Mouse (Mus musculus) heart, postnatal 0 days (tissue): ENCODE measurements around the gene Lmntd1. TPM values are rescaled to one million over a fixed set of nuclear protein-coding genes. Genes with fewer than 3 reads are reported as not detected.

Source experiments
- ATAC-seq: fragments of 200-750 bp; cut with Nextera tagmentation; 2 replicates; pipeline ENCODE4 v1.8.0; 2017; ENCODE audit warnings: low read depth, moderate number of reproducible peaks, moderate library complexity; ENCODE audit not compliant: insufficient read depth
- DNase-seq: peaks from one replicate; pipeline ENCODE4 v3.0.0-alpha.2; 2016; ENCODE audit warnings: low spot score
- H3K27ac ChIP-seq: fragments of 300-500 bp; sonication (generic); 2 replicates; pipeline ENCODE4 v1.5.1; 2014; ENCODE audit warnings: low read depth, mild to moderate bottlenecking
- H3K27me3 ChIP-seq: fragments of 300-500 bp; sonication (generic); 2 replicates; pipeline ENCODE4 v1.6.1; 2014; ENCODE audit warnings: low read length, mixed read lengths; ENCODE audit not compliant: control insufficient read depth, insufficient read depth
- H3K36me3 ChIP-seq: fragments of 300-500 bp; sonication (generic); replicated peaks from 2 replicates; pipeline ENCODE4 v1.6.1; 2014; ENCODE audit warnings: low read length, mixed read lengths; ENCODE audit not compliant: control insufficient read depth, insufficient read depth
- H3K4me1 ChIP-seq: fragments of 300-500 bp; sonication (generic); 2 replicates; pipeline ENCODE4 v1.6.1; 2014; ENCODE audit warnings: antibody characterized with exemption; ENCODE audit not compliant: control insufficient read depth, insufficient read depth
- H3K4me2 ChIP-seq: fragments of 300-500 bp; sonication (generic); 2 replicates; pipeline ENCODE4 v1.6.1; 2014; ENCODE audit warnings: low read depth, mild to moderate bottlenecking, low read length, moderate library complexity
- H3K4me3 ChIP-seq: fragments of 300-500 bp; sonication (generic); 2 replicates; pipeline ENCODE4 v1.5.1; 2014; ENCODE audit warnings: low read depth, low read length
- H3K9ac ChIP-seq: fragments of 300-500 bp; sonication (generic); replicated peaks from 2 replicates; pipeline ENCODE4 v1.6.1; 2014; ENCODE audit warnings: low read depth, low read length, mixed read lengths
- H3K9me3 ChIP-seq: fragments of 300-500 bp; sonication (generic); replicated peaks from 2 replicates; pipeline ENCODE4 v1.6.1; 2016; ENCODE audit warnings: low read length; ENCODE audit not compliant: control insufficient read depth
- CTCF ChIP-seq: IDR thresholded peaks from 2 replicates; pipeline ENCODE4 v1.5.1; 2016; ENCODE audit warnings: antibody characterized with exemption, control low read depth, low read depth
- EP300 ChIP-seq: IDR thresholded peaks from 2 replicates; pipeline ENCODE4 v1.6.1; 2016; ENCODE audit warnings: antibody characterized with exemption, low read depth
- WGBS: fragments of 180-500 bp; shearing (Covaris S2); extraction: QIAGEN DNeasy Blood & Tissue Kit; methylation state at CpG from one replicate; pipeline ENCODE4 v1.1.7; 2014; 5-methylcytosine and 5-hydroxymethylcytosine counted together
- polyA plus RNA-seq: library from polyadenylated mRNA; unstranded; fragments of >200 nt; fragmentation: Nextera tagmentation; extraction: Ambion mirVana; gene quantifications from 2 replicates; pipeline ENCODE4 v1.2.1, GENCODE M21; 2015
- total RNA-seq: library from RNA; depleted of rRNA; stranded (reverse); fragments of >200 nt; gene quantifications from 2 replicates; pipeline ENCODE4 v1.2.3, GENCODE M21; 2014; ENCODE audit warnings: low replicate concordance

The Lmntd1 gene
- total and polyA plus RNA-seq, 2 experiments from 2014 or later: 4.5 to 9.8 TPM

- Histone ChIP-seq H3K9ac (no peak overlapping the region), H3K27ac (no peak overlapping the region), H3K36me3 (no peaks in the 10 kb centered on the region), H3K4me1 (peaks cover 14% of the 10 kb centered on the region), H3K27me3 (no peaks in the 10 kb centered on the region), H3K9me3 (no peaks in the 10 kb centered on the region), H3K4me2 (no peak overlapping the region), H3K4me3 (no peak overlapping the region)
- no peak for DNase-seq
- WGBS: 37% methylated on average over 2 of the region's 2 CpGs
- no peak for ATAC-seq
- TF ChIP-seq EP300: no peak
Observed at GRCm38 (mm10) chr6:145448361-145448760, 165.8 kb downstream of the Lmntd1 start.

DNA sequence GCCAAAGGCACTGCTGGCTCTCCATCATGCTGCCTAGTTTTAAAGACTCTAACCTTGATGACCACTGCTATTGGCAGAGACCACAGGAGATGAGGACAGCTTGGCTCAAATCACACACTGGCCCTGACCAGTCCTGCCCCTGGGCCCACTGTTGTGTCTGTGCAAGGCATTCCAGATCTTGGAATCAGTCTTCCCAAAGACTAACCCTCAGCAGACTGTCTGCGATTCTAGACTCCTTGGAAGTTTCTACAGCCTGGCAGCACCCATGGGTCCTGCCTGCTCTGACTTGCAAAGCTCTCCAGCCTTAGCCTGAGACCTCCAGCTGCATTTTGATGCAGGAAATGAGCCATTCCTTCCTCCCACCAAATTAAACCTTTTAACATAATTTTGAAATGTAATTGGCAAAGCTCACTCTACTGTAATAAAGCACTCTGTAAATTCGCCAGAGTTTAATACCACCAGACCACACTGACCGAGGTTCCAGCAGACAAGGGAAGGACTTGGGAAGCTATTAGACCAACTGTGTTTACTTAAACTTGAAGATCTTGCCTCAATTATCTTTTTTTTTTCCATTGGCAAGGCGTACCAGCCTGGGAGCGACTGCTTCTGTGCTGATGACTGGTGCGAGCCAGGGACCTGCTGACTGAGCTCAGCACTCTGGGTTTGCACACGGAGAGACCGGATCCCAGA lies 168.2 kb downstream of the Lmntd1 start:
- H3K4me1 ChIP-seq: peaks cover 13% of the 10 kb centered on the region
- ATAC-seq (no peak), DNase-seq (no peak)
- no peak overlapping the region for H3K4me2 ChIP-seq
- TF ChIP-seq EP300 (0 out of 2 replicates have a peak, but pooled peaks have one; percentile 32), CTCF (no peak)
- H3K36me3 ChIP-seq: no peaks in the 10 kb centered on the region
- peak overlapping the region; percentile 61; the same call in 1 of the 2 replicates for H3K27ac ChIP-seq
- H3K4me3 ChIP-seq: no peak overlapping the region
- H3K9me3 ChIP-seq: no peaks in the 10 kb centered on the region
- WGBS: 72% methylated on average over 8 of the region's 8 CpGs
- no peaks in the 10 kb centered on the region for H3K27me3 ChIP-seq
- H3K9ac ChIP-seq: no peak overlapping the region

- no peak overlapping the region for H3K4me2 ChIP-seq
- 65% methylated on average over 4 of the region's 4 CpGs for WGBS
- no peak overlapping the region for H3K4me3 ChIP-seq
- TF ChIP-seq EP300 (no peak), CTCF (no peak)
- no peaks in the 10 kb centered on the region for H3K27me3 ChIP-seq
- peaks cover 7% of the 10 kb centered on the region for H3K4me1 ChIP-seq
- DNase-seq (no peak), ATAC-seq (no peak)
- H3K9ac ChIP-seq: no peak overlapping the region
- H3K27ac ChIP-seq: peak overlapping the region; percentile 61; the same call in 1 of the 2 replicates
- no peaks in the 10 kb centered on the region for H3K36me3 ChIP-seq
- no peaks in the 10 kb centered on the region for H3K9me3 ChIP-seq
Observed at GRCm38 (mm10) chr6:145445380-145445779, 168.7 kb downstream of the Lmntd1 start.

- Histone ChIP-seq H3K4me2 (no peak overlapping the region), H3K4me3 (no peak overlapping the region), H3K4me1 (0 out of 2 replicates have a peak, but pooled peaks cover 7% of the 10 kb centered on the region), H3K9me3 (no peaks in the 10 kb centered on the region), H3K36me3 (no peaks in the 10 kb centered on the region), H3K27ac (no peak overlapping the region), H3K27me3 (no peaks in the 10 kb centered on the region), H3K9ac (no peak overlapping the region)
- no peak for DNase-seq
- 52% methylated on average over 13 of the region's 13 CpGs for WGBS
- ATAC-seq: no peak
- TF ChIP-seq EP300 (no peak), CTCF (peak; percentile 62)
Observed at GRCm38 (mm10) chr6:145442786-145443185, 171.3 kb downstream of the Lmntd1 start.

DNA sequence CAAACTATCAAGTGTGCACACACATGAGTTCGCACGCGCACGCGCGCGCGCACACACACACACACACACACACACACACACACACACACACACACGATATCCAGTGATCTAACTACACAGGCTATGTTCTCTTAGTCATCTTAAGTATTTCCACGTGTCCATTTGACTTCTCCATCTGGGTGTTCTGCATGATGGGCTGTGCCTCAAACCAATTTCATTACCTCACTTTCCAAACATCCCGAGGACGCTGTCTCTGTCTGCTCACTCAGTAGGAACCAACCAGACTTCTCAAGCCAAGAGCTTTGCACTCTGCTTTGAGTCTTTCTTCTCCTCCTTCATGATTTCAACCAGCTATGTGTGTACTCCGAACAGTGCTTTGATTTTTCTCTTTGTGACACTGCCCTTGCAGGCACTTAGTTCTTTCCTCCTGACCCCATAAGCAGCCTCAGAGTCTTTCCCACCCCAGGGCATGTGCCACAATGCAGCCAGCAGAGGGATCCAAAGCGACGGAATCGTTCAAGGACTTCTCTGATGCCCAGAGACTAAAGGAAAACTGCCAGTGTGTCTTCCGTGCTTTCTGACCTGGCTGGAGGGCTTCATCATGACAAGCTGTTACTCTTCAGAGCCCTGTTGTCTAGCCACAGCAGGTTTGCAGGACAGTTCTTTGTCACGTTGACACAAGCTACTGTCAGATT lies 172.6 kb downstream of the Lmntd1 start:
- 52% methylated on average over 18 of the region's 18 CpGs for WGBS
- TF ChIP-seq CTCF: peak; percentile 88
- TF ChIP-seq EP300: no peak
- Histone ChIP-seq H3K36me3 (no peaks in the 10 kb centered on the region), H3K9me3 (no peaks in the 10 kb centered on the region), H3K27me3 (no peaks in the 10 kb centered on the region), H3K4me3 (no peak overlapping the region), H3K4me2 (no peak overlapping the region), H3K27ac (peak overlapping the region; percentile 31; the same call in 1 of the 2 replicates), H3K9ac (no peak overlapping the region), H3K4me1 (0 out of 2 replicates have a peak, but pooled peaks cover 7% of the 10 kb centered on the region)
- ATAC-seq: peak; percentile 68
- peak; percentile 81 for DNase-seq
